Mouse (Mus musculus): ENCODE data around the gene Nrxn3.

GRCm38 (mm10) chr12:89471874-89472273, 749.2 kb downstream of the Nrxn3 start:
- TF ChIP-seq POLR2A (IDR thresholded peaks at IDR 0.05; ENCODE audit: low read depth, low read length) (no peak), CTCF (IDR thresholded peaks at IDR 0.05; ENCODE audit: borderline replicate concordance, insufficient read depth, low read length) (no peak)
